Mouse (Mus musculus): Measurements from ENCODE around the gene Pkd2.
"Not testable (repeated sequence)": the region's sequence is repeated elsewhere in the genome, so short reads cannot be mapped to it uniquely, and the experiment has no call there.

Pkd2 gene

GRCm38 (mm10) chr5:104458832-104459705, at the start of gene Pkd2:
Gene Pkd2 (plus strand): TSS chr5:104459450.
- DNase-seq, result peak; percentile 80 to 86

DNA sequence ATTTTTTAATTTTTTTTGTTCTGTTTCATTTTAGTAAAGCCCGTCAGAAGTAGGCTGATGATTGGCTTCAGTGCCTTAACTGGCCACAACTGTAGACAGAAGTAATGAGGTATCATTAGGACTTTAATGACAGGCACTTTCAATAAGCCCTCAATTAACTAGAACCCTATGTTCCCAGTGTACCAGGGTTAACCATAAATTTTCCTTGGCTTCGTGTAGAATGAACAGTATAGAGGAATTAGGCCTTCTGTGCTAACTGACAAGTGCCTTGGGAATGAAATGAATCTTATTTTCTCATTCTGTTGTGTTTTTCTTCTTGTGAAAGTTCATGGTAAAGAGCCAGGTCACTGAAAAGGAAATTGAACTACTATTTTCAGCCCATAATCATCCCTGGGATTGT, 43.3 kb upstream of the Pkd2 start:
- DNase-seq, result no peak

GRCm38 (mm10) chr5:104417028-104417427, 42.2 kb upstream of the Pkd2 start:
- no peak for DNase-seq

GRCm38 (mm10) chr5:104417721-104418120, 41.5 kb upstream of the Pkd2 start:
- DNase-seq, result no peak

DNA sequence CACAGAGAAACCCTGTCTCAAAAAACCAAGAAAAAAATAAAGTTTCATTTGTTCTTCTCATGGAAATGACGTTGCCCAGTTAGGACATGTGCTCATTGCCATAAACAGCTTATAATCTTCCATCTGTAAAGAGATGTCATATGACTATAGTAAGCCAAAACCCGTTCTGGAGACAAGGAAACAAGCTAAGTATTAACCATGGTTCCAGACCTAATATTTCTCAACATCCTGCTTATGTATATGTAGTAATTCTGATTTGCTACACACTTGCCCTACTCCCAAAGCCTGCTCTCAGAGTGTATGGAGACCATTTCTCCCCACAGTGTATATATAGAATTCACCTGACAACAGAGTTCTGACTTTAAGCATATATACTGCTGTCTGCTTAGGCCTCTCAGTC, 37.2 kb upstream of the Pkd2 start:
- DNase-seq, result no peak

GRCm38 (mm10) chr5:104423861-104424260, 35.4 kb upstream of the Pkd2 start:
- no peak for DNase-seq

GRCm38 (mm10) chr5:104425949-104426348, 33.3 kb upstream of the Pkd2 start:
- no peak for DNase-seq

DNA sequence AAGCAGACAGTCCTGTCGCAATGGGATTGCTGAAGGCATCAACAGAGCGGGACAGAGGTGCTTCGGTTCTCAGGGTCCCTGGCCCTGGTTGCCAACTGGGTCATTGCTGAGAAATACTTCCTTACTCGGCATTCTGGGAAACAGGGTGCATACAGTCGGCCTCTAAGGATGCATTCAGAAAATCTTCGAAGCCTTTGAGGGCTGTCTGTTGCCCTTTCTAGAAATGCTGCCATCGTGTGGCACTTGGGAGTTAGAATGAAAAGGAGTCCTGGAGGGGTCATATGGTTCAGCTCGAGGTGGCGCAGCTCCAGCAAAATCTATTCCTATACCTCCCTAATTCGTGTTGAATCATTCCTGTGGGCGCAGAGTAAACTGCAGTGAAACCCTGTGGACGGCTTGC, 26.4 kb upstream of the Pkd2 start:
- DNase-seq, result peak in 1 of 2 experiments; percentile 36

- DNase-seq, result no peak
Observed at GRCm38 (mm10) chr5:104433968-104434565, 25.2 kb upstream of the Pkd2 start.

GRCm38 (mm10) chr5:104434835-104435301, 24.4 kb upstream of the Pkd2 start, which contains the start of gene Spp1:
Gene Spp1 (plus strand): TSS chr5:104435118.
- no peak for DNase-seq

- DNase-seq, result no peak
Observed at GRCm38 (mm10) chr5:104436406-104437076, 22.7 kb upstream of the Pkd2 start.

GRCm38 (mm10) chr5:104442396-104442795, 16.9 kb upstream of the Pkd2 start:
- peak in 1 of 2 experiments; percentile 17 for DNase-seq

- no peak for DNase-seq
Observed at GRCm38 (mm10) chr5:104442850-104443249, 16.4 kb upstream of the Pkd2 start.

- DNase-seq, result peak; percentile 79 to 83
Observed at GRCm38 (mm10) chr5:104446156-104446555, 13.1 kb upstream of the Pkd2 start.

- not testable (repeated sequence) for DNase-seq
Observed at GRCm38 (mm10) chr5:104448346-104448745, 10.9 kb upstream of the Pkd2 start.

DNA sequence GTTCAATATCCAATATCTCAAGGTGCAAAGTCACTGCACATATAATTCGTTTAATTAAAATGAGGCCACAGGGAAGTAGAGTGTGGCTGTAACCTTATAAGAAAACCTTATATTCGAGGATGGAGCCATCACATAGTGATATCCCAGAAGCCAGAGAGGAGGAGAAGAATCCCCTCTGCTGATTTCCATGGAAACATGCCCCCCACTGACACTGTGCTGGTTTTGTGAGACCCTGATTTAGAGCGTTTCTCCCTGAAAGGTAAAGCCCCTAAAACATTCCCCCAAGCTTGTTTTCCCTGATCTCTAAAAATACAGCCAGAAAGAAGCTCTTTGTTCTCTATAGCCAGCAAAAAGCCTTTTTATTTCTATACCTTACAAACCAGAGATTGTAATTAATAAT, 9.8 kb upstream of the Pkd2 start:
- peak; percentile 30 to 37 for DNase-seq

DNA sequence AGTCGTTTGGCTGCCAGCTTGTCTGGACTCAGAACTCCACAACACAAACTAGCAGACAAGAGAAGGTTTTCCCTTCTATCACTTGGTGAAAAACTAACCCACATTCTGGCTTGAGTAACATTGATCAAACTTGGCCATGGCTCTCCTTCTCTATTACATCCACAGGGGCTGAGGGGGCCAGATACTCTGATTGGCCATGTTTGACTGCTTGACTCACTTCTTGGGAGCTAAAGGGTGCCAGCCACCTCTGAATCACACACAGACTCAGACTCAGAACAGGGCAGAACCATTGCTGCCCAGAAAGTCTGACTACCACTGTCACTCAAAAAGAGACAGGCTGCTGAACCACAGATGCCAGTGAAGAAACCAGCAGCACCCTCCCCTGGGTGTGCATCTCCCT, 6.2 kb upstream of the Pkd2 start:
- no peak for DNase-seq

GRCm38 (mm10) chr5:104454564-104454963, 4.7 kb upstream of the Pkd2 start:
- DNase-seq, result no peak

- peak; percentile 79 to 83 for DNase-seq
Observed at GRCm38 (mm10) chr5:104459706-104460455, 631 bp downstream of the Pkd2 start.

- DNase-seq, result peak in 1 of 2 experiments; percentile 33
Observed at GRCm38 (mm10) chr5:104460456-104460838, 1.2 kb downstream of the Pkd2 start.

GRCm38 (mm10) chr5:104460856-104461255, 1.6 kb downstream of the Pkd2 start:
- peak in 1 of 2 experiments; percentile 39 for DNase-seq

GRCm38 (mm10) chr5:104465279-104465678, 6.0 kb downstream of the Pkd2 start:
- no peak for DNase-seq

DNA sequence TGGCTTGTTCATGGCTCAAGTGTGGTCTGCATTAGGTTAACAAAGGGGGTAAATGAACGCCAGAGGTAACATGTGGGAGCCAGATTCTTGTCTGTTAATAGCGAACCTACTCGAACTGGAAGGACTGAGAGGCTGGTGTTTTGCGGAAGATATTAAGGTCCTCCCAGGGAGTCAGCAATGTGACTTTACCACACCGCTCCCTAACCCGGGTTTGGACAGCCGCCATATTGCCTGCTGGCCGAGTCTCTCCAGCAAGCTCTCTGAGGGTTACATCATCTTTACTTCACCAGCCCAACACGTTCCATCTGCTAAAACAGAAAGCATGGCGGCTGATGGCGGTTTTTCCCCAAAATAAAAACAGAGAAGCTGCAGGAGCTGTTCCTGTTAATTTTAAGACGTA, 6.5 kb downstream of the Pkd2 start:
- DNase-seq, result peak; percentile 62 to 75

All from cerebellum, postnatal 14 days (tissue).